Mouse (Mus musculus): Measurements from ENCODE around the gene Ddx47. TPM values are rescaled to one million over a fixed set of nuclear protein-coding genes. Genes with fewer than 3 reads are reported as not detected.

Gene Ddx47
- polyA plus RNA-seq (2017; shearing (Covaris generic)), result 117 TPM

DNA sequence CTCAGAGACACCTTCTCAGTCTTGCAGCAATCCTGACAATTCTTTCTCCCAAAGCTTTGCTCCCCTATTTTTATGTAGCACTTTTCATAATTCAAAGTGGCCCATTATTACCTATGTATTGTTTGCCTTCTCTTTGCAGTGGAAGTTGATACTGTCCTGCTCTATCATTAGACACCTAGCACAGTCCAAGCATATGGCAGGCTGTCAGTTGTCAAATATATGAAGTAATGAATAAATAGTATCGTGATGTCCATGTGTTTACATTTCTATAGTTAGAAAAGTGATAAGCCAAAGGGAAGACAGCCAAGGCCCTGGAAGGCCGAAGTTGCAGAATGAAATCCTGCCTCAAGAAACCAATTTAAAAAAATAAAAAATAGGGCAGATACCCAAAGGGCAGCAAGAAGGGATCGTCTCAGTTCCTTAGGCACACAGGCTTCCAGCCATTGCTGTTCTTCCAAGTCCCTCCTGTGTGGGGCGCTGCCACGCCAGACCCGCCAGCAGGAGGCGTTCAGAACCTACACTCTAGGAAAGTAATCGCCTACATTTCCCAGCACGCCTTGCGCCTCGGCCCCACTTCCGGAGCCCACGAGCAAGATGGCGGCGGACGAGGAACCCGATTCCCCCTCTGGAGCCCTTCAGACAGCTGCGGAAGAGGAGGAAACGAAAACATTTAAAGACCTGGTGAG, at the start of gene Ddx47:
Ddx47 (plus strand) TSS at position 565 of the 686 bp plus-strand sequence.

DNA sequence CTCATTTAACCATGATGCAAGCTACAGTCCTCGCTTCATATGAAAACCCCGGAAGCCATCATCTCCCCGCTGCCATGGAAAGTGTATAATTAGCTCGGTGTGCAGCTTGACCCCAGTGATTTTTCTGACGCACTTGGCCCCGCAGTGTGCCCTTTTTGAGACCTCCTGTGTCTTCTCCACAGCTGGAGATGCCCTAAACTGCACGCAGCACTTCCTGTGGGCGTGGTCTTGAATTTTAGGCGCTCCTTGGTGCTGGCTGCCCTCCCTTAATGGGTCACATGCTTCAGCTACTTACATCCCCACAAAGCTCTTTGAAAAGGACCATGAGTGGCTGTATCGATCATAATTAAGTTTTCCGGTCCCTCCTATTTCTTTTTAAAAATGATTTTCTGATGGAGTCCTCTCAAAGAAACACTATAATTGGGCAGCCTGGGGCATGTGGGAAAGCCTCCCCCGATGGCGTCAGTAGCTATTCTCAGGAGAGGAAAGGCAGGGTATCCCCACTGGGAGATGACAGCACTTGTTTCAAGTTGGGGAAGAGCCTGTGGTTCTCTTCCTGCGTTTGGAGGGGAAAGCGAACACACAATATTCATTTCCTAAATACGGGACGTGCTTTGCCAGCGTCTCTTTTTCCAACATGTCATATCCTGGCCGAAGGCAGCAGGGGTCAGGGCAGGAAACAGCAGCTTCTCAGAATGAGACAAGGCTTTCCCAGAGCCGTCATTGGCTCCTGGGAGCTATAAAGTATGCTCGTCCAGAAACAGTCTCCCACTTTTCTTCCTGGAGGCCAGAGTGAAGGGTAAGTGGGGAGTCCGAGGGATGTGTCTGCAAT, 30.0 kb upstream of the Ddx47 start, which contains the start of gene Apold1:
Apold1 (plus strand) TSS at position 488 of the 832 bp plus-strand sequence.

DNA sequence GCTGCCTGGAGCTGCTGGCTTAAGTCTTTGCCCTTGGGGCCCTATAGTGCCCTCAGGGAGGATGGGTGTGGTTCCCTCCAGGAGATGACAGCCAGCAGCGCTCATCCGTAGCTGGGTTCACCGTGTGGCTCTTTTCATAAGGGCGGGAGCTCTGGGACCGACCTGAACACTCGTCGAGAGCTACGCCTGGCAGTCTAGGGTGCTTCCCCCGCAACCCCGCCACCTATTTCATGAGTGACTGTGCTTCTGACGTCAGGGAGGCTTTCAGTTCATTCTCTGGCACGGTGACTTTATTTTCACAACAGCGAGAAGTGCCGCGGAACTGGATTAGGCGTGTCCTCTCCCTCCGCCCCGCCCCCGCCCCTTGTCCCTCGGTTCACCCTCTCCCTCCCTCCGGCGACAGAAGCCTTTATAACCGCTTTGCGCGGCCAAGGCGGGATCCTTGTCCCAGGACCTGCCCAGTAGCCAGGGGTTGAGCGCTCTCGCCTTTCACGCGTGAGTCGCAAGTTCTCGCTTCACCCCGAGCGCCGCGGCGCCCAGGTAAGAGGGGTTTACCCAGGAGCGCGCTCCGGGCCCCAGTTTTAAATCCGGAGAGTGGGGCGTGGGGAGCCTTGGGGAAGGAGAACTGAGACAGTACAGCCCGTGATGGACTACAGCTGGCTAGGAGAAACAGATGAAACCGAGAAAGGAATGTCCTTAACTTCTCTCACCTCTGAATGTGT, 54.0 kb downstream of the Ddx47 start, which contains the start of gene Gprc5a:
Gprc5a (plus strand) TSS at position 416 of the 722 bp plus-strand sequence.

Other genes starting within 250 kb of the Ddx47 start
- 13.3 TPM for gene Dusp16, start 219.0 kb upstream of the Ddx47 start, polyA plus RNA-seq (2017; shearing (Covaris generic))
- gene Crebl2, start 181.5 kb upstream of the Ddx47 start, polyA plus RNA-seq (2017; shearing (Covaris generic)), result 16.6 TPM
- 6.0 TPM for gene Gpr19, start 113.0 kb upstream of the Ddx47 start, polyA plus RNA-seq (2017; shearing (Covaris generic))
- 61.4 TPM for gene Cdkn1b, start 91.2 kb upstream of the Ddx47 start, polyA plus RNA-seq (2017; shearing (Covaris generic))
- gene Apold1, start 29.9 kb upstream of the Ddx47 start, polyA plus RNA-seq (2017; shearing (Covaris generic)), result not detected
- 4.2 TPM for gene Gprc5a, start 54.0 kb downstream of the Ddx47 start, polyA plus RNA-seq (2017; shearing (Covaris generic))
- not detected for gene Gprc5d, start 106.7 kb downstream of the Ddx47 start, polyA plus RNA-seq (2017; shearing (Covaris generic))
- 16.3 TPM for gene Fam234b, start 186.4 kb downstream of the Ddx47 start, polyA plus RNA-seq (2017; shearing (Covaris generic))
- gene Hebp1, start 186.4 kb downstream of the Ddx47 start, polyA plus RNA-seq (2017; shearing (Covaris generic)), result not detected
- not detected for gene Gsg1, start 242.7 kb downstream of the Ddx47 start, polyA plus RNA-seq (2017; shearing (Covaris generic))

Measured in effector memory CD4-positive, alpha-beta T cell, adult 5 months (primary cell).